Mouse (Mus musculus) T-helper 17 cell (primary cell): ENCODE measurements at regions not wholly inside any gene's neighbourhood (a gene's known extent, or its start where the extent isn't known, plus 50 kb on each side); places are given as distances from the start of the nearest gene placed in this dataset.

ENCODE experiments used
- in situ Hi-C, 2 experiments: fragments of 300-600 bp; cut with MboI, MseI; formaldehyde crosslinking; loops; 1 replicate in 1 of 2; 2 replicates in 1 of 2; pipeline ENCODE4 v1.15.1; 2025; ENCODE audit warnings: high pct_unique_total_duplicates in 2 of 2

DNA sequence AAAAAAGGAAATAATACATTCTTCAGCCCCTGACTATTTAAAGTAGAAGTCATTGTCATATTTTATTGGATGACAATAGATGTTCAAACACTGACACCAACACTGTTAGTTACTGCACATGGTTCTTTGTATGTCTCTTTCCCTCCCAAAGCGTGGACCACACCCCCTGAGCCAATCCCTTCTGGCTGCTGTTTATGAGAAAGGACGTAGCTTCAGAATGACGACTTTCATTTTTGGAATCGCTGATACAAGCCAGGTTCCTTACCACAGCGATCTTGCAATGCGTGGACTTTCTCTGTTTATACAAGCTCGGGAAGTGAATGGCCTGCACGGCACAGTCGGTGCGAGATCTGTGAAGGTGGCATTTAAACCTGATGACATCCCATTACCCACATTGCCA is 66.1 kb upstream of the Tgfbr2 start:
- in situ Hi-C loops, result no loop called here

DNA sequence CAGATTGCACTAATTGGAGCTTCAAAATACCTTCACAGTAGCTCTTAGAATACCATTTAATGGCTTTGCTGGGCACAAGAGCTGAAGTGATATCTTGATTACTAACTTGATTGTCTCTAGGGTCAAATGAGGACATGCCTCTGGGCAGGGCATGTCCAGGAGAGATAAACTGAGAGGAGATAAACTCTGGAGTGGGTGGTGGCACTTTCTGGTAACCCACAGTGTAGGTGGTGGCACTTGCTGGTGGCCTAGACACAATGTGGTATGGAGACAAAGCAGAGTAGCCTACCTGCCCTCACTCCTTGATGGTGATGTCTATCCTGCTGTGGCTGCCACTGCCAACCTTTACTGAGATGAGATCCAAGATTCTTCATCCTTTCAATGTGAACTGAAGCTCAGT is 61.7 kb upstream of the Tgfbr2 start:
- in situ Hi-C loops, result no loop called here

DNA sequence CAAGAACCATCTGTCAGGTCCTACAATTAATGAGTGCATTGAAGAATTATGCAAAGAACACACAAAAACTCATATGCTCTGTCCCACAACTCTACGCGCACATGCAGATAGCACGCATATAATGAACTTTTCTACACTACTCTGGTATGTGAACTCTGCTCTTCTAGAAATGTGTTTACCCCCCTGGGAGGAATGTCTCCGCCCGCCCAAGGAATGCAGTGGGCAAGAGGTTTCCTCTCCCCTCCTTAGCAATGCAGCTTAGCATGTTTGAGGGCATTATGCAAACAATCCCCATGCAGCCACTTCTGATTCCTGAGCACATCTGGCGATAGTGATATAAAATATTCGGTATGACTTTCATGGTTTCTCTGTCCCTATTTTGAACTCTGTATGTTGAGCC is 59.0 kb upstream of the Tgfbr2 start:
- in situ Hi-C loops, result no loop called here

DNA sequence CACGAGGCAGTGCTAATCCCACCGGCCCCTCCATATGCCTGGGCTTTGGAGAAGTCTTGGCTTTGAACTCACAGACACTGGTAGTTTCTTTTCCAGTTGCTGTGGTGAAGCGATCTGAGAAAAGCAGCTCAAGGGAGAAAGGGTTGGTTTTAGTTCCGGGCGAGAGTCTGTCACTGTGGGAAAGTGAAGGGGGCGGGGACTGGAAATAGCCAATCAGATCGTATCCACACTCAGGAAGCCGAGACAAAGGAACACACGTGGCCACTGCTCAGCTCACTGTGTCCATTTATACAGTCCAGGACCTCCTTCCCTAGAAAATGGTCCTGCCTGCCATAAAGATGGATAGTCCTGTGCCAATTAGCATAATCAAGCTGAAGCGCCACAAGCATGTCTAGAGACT is 57.2 kb upstream of the Tgfbr2 start:
- in situ Hi-C loops, result no loop called here

DNA sequence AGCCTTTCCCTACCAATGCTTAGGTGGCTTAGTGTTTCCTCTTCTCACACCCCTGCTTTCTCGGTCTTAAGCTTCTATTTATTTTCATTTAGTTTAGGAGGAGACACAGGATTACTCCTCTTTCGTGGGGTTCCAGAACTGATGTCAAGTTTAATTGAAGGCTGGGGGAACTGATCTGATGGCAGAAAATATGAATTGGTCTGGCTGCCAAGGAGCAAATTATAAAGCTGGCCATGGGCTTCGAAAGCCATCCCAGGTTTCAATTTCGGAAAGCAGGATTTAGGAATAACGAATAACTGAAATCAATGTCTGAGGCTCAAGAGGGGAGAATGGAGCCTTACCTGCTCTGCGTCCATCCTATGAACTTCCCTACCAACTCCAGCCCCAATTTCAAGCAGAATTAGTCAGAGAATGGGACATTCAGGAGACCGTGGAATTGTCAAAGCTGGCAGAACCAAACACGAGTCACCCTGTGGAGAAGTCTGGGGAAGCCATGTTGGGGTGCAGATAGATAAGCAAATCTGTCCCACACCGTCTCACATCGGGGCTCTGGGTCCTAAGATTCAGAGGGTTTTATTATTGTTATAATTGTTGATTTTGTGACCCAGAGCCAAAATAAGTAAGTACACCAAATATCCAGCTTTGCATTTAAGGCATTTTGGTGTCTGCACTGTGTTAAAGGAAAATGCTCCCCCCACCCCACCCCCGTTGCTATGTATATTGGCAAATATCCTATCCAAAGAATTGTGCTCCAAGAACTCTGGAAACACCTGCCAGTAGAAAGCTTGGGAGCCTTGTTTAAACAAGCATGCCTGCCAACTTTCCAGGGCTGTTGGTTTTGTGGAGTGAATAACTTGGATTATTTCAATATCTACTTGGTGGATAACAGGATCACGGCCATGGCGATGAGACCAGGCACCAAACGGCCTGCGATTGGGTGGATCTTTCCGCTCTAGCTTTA is 56.5 kb upstream of the Tgfbr2 start:
- in situ Hi-C loops, result no loop called here

DNA sequence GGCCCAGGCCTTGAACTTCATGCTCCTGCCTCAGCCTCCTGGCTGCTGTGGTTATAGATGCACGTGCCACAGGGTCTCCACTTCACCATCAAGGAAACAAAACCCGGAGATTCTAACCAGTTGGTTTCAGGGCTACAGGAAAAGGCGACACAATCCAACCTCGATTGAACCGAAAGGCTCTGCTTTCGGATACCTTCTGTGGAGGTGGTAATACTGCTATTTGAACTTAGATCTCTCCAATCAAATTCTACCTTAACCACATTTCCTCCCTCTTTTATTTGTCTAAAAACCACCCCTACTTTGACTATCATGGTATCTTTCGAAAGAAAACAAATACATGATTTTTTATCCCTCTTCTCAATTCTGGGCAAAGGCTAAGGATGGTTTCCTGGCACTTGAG is 55.2 kb upstream of the Tgfbr2 start:
- in situ Hi-C loops, result no loop called here

DNA sequence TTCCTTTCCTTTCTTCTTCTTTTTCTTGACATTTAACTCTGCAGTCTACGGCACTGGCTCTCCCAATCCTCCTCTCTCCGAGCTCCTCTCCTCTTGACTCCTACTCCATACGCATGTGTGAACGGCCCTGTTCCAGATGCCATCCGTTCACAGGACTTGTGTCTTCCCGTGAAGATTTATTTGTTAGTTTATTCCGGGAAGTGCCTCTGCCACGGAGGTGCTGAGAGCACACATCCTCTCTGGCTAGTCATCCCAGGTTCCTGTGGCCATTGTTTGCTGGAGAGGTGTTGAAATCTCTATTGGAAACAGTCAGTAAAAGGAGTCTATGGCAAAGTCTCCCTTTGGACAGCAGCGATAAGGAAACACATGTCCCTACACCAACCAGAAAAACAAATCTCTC is 53.3 kb upstream of the Tgfbr2 start:
- in situ Hi-C loops, result no loop called here

DNA sequence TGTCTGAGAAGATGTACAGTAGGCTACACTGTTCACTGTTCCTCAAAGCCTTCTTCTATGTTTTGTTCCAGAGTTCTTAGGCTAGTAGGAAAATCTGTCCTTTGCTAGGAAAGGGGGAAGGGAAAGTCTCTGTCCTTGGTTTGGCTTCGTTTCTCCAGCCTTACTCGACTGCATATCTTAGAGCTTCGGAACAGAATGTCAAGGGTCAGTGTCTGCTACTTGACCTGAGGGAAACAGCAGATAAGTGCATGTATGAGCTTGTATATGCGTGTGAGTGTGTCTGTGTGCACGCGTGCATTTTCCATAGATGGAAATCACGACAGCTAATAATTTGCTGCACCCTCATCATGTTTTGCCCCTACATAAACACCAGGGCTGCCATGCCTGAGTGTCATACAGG is 52.6 kb upstream of the Tgfbr2 start:
- in situ Hi-C loops, result no loop called here
